Mouse (Mus musculus) heart, adult 18-20 months (tissue): ENCODE data around the gene Prkcb. TPM values are rescaled to one million over a fixed set of nuclear protein-coding genes. Genes with fewer than 3 reads are reported as not detected.
A peak's percentile ranks its signal among the peaks of the same experiment; 100 is the strongest.
"Not testable (repeated sequence)": the region's sequence is repeated elsewhere in the genome, so short reads cannot be mapped to it uniquely, and the experiment has no call there.

Source experiments
- DNase-seq, 2 experiments: peaks; one replicate each; pipeline ENCODE4 v3.0.0; 2021 to 2022; ENCODE audit warnings: mixed read lengths in 1 of 2
- long read RNA-seq, 2 experiments: library from polyadenylated mRNA; stranded (forward); transcript quantifications; one replicate each; pipeline ENCODE4 v2.0.0; 2021
- total RNA-seq, 2 experiments: library from RNA; stranded (reverse); gene quantifications; 2 replicates each; pipeline ENCODE4 v1.2.3; 2021

The Prkcb gene
- 1 to 10 TPM; 3.4 to 8.6 TPM for total RNA-seq
- long read RNA-seq, experiment 1, partial matches to known transcripts, result 0 of 3 reads
- long read RNA-seq, experiment 1, other reads (novel, unspliced or antisense), result 0 of 3 reads
- long read RNA-seq, experiment 2, transcript Prkcb-202 (17 exons, 2,911 nt), result major isoform, 5 of 7 reads
- long read RNA-seq, experiment 2, partial matches to known transcripts, result 0 of 7 reads
- long read RNA-seq, experiment 2, other reads (novel, unspliced or antisense), result 2 of 7 reads

DNA sequence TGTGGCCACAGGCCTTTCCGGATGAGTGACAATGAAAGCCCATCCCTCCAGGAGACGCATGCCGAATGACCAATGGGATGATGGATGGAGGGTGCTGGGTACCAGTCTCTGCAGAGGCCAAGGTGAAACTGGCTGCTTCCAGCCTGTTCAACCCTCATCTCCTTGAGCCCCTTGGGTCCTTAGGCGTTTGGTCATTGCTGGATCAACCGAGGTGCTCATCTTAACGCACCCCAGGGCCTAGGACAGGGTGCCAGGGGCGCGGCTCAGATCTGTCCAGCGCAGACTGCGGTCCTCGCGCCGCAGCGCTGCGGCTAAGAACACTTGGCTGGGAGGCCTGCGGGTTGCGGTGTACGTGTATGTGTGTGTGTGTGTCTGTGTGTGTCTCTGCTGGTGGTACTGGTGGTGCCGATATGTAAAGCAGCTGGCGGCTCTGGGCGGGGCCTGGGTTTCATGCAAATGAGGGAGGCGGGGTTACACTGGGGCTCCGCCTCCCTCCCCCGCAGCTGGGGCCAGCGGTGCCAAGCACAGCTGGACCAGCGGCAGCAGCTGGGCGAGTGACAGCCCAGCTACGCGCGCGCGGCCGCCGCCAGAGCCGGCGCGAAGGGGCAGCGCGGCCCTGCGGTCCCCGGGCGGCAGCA is at the start of gene Prkcb:
Prkcb (plus strand) TSS at position 147 of the 638 bp plus-strand sequence.
- DNase-seq, result peak; percentile 40 to 67

DNA sequence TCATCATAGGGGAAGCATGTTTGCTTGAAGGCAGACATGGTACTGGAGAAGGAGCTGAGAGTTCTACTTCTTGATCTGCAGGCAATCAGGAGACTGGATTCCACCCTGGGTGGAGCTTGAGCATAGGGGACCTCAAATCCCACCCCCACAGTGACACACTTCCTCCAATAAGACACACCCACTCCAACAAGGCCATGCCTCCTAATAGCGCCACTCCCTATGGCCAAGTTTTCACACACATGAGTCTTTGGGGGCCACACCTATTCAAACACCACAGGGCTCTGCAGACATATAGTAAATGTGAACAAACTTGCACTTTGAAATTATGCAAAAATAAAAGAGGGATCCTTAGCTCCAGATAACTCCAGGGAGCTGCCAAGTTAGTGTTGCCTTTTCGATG is 49.6 kb upstream of the Prkcb start:
- DNase-seq, result no peak

DNA sequence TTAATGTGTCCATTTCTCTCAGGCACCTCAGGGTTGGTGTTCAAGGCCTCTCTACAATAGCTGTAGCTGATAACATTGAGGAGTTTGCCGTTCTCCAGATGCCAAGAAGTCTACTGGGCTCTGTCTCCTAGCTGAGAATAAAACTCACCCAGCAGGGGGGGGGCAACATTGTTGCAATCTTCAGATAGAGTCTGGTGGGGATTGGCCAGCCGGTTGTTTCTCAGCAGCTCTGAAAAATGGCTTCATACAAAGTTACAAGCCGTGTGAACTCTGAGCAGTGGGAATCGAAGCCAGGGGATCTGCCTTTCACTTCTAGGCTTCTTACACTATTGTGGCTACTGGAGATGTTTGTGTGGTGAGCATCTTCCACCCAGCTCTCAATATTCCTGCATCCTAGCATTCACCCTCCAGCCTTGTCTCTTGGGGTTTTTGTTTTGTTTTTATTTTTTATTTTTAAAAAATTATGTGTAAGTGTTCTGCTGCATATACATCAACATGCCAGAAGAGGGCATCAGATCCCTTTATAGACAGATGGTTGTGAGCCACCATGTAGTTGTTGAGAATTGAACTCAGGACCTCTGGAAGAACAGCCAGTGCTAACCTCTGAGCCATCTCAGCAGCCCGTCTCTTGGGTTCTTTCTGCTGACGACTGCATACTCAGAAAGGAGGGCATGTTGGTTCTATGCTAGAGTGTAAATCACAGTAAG is 48.0 kb upstream of the Prkcb start:
- DNase-seq, result no peak

DNA sequence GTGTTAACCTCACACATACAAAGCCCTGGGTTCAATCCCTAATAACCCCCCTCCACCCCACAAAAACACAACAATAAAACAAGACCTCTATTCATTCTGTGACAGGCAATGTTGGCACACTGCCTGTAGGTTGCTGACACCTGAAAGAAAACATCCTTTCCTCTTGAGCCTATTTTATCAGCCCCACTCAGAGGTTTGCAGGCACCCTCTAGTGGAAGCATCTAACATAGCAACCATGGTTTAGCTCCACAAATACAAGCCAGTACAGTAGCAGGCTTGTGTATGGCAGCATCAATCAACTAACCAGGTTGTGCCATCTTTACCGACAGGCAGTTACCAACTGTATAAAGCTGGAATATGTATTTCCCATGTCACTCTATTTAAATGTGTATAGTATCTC is 46.3 kb upstream of the Prkcb start:
- DNase-seq, result peak; percentile 37 to 42

DNA sequence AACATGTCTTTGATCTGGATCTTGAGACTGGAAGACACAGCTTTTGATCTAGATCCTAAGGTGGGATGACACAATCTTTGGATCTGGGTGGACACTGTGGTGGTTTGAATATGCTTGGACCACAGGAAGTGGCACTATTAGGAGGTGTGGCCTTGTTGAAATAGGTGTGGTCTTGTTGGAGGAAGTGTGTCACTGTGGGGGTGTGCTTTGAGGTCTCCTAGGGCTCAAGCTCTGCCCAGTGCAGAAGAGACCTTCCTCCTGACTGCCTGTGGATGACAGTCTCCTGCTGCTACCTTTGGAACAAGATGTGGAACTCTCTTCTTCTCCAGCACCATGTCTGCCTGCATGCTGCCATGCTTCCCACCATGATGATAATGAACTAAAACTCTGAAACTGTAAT is 45.8 kb upstream of the Prkcb start:
- DNase-seq, result not testable (repeated sequence)

DNA sequence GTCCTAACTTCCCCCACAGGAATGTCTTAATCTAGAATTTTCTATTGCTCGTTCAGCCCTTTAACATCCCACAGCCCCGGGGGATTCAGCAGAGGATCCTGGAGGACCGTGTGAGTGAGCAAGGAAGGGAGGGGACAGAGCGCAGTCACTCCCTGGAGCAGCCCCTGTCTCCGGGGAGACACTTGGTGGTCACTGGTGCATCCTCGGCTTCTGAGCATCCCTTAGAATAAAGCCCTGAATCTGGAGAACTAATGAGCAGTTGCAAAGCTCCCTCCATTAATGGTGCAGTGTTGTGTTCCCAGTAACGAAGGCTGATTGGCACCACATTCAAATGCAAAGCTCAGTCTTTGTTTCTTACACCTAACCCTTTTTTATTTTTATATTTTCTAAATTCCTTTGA is 44.4 kb upstream of the Prkcb start:
- no peak for DNase-seq

DNA sequence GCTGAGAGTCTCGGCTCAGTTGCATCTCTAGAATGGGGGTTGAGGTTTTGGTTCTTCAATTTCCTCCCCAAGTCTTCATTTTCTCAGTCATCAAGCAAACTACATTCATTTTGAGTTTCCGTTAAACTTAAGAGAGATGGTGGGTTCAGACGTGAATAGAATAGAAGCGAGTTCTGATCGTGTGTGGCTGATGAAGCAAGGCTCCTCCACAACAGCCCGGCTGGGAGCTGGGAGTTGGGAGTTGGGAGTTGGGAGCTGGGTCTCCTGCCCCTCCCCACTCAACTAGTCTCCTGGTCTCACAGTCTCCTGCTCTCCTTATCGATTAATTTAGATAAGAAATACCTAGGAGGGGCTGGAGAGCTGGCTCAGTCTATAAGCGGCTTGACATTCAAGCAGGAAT is 44.0 kb upstream of the Prkcb start:
- no peak for DNase-seq

DNA sequence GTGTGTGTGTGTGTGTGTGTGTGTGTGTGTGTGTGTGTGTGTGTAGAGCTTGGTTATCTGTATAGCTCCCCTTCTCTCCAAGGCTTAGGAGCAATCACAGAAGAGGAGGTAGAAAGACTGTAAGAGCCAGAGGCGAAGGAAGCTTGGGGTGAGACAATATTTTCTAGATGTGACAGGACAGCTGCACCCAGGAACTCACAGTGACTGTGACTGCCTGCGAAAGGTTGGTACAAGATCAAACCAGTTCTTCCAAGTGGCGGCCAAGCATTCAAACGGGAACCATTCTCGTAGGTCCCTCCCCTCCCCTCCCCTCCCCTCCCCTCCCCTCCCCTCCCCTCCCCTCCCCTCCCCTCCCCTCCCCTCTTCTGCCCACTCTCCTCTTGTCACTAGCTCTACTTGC is 42.6 kb upstream of the Prkcb start:
- DNase-seq, result no peak

DNA sequence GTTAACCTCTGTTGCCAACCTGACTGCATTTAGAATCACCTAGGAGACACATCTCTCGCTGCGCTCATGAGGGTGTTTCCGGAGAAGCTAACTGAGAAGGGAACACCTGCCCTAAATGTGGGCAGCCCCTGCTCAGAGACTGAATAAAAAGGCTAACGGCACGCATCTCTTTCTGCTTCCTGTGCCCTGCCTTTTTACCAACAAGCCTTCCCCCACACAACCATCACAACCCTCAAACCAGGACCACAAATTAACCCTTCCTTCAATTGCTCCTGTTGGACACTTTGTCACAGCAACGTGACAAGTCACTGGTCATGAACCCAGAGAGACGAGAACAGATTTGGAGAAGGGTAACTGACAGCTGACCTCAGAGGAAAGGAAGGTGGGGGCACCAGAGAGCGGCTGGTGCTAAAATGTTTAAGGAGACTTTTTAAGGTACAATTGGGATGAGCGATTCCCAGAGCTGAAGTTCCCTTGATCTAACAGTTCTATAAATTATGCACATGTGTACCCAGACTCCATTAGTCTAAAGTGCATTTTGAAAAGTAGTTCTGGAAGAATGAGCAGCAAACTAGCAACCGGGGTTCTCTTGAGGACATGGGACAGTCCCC is 41.2 kb upstream of the Prkcb start:
- no peak for DNase-seq

DNA sequence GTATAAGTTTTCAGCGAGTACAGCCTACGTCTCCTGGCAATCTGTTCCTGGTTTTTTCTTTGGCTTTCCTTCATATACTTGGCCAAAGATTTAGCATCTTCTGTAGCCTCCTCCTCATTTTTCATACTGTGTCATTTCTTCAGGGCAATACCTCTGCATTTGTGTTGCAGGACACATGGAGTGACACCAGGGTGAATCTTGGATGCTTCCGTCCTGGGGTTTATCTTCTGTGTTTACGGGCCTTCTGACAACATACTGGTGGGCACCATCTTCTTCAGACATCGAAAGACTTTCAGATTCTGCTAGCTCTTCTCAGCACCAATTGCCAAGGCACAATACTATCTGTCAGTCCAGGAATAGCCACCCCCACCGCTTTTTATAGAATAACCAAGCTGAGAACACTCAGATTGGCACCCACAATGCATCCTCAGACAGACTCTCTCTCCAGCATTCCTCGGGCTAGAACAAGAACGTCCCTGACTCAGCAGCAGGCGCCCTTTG is 39.2 kb upstream of the Prkcb start:
- peak in 1 of 2 experiments; percentile 7 for DNase-seq

DNA sequence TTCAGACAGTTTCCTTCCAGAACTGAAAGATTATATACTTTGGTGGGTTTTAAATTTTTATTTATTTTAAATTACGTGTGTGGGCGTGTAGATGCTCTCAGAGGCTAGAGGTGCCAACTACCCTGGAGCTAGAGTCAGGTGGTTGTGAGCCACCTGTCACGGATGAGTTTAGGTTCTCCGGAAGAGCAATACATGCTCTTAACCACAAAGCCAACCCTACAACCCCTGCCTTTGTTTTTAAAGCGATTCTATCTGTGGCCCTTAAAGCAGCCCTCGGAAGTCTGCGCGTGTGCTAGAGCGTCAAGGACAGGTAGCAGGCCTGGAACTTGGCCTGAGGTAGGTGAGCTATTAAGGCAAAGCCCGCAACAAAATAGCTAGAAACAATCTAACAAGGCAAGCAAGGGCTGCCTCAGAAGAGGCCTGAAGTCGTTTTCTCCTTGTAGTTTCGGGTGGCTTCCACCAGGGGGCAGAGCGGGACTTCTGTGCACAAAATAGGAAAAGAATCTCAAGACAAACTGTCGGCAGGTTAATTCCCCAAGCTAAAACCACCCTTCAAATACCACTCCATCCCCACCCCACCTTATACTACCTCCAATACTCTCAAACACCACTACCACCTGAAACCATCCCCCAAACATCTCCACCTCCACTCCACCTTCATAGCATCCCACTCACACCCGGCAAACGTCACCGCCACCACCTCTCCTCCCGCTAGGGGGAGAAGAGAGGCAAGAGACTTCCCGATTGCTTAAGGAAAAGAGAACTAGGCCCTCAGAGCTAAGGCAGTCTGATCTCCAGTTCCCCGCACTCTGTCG is 37.1 kb upstream of the Prkcb start:
- peak; percentile 73 to 82 for DNase-seq

DNA sequence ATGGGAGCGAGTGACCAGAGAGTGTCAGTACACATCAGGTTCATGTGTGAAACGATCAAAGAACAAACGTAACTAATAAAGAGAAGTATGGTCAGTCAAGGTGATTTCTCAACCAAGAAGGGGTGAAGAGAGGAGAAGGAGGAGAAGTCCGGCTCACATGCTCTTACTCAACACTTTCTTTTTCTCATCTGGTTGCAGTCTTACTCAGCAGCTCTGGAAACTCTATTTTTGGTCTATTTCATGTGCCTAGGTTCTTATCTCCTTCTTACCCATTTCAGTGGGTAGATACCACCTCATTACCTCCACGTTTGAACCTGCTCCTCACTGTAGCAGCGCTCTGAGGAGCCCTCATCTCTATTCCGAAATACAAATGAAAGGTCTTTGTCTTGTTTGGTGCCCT is 31.8 kb upstream of the Prkcb start:
- DNase-seq, result no peak

DNA sequence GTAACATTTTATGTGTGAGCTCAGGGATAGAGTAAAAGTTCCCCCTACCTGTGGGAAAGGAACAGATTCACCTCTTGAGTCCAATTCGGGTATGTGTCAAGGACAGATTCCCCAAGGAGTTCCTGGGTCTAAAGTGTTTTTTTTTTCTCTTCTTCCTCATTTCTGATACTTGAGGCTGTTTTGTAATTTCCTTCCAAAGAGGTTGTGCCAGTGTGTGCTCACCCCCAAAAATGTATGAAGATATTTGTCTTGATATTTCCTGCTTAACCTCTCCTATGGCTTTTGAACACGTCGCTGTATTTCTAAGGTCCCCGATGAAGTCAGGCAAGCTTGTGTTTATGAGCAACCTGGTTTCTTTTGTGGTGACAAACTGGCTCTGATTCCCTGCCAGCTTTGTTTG is 30.0 kb upstream of the Prkcb start:
- DNase-seq, result no peak

DNA sequence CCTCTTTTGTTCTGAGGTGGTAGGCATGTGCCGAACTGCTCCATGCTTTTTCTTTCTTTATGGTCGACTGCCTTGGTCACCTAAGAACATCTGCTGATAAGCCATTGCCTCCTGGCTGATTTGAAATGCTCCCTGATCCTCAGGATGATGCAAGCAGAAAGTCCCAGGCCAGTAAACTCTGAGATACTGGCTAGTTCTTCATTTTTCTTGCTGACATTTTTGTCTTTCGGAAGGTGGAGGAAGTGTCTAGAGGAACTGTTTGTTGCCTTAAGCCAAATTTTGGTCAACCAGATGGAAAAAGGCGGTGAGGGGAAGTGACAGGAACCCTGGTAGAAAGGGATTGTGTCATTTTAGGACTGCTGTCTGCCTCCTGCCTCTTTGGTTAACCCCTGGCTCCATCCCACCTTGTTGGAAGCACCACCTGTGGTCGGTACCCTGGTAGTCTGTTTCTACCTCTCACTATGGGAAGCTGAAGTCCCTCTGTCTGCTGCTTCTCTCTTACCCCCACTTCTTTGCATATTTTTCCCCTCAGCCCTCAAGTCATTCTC is 28.4 kb upstream of the Prkcb start:
- peak; percentile 22 to 67 for DNase-seq

DNA sequence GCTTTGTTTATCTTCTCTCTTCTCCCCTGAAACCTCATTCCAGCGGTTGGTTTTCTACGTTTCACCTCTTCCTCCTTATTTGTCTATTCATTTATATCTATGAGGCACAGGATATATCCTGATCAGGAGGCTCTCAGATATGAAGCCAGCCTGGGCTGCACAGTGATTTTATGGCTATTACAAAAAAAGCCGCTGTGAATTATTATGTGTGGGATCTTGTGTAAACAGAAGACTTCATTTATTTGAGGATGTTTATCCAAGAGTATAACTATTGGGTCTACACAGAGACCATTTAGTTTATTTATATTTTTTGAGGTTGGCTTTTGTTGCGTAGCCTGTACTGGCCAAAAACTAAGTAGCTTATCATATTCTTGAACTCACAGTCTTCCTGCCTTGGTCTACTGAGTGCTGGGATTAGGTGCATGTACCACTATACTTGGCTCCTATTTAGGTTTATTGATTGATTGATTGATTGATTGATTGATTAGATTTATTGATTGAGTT is 19.5 kb upstream of the Prkcb start:
- no peak for DNase-seq

DNA sequence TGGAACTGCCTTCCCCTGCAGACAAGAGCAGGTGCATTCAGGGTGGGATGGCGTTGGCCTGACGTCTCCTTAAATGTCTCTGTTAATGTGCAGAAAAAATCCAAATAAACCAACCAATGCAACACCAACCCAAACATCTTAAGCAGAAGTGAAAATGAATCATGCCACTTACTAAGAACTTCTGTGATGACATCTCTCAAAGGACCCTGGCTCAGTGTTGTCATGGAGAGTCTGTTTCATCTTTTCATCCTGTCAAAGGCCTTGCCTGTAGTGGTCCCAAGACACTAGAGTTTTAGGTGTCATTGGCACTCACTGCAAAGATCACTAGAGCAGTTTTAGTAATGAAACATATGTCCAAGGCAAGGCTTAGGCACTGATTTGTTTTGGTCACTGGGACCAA is 16.2 kb upstream of the Prkcb start:
- no peak for DNase-seq

DNA sequence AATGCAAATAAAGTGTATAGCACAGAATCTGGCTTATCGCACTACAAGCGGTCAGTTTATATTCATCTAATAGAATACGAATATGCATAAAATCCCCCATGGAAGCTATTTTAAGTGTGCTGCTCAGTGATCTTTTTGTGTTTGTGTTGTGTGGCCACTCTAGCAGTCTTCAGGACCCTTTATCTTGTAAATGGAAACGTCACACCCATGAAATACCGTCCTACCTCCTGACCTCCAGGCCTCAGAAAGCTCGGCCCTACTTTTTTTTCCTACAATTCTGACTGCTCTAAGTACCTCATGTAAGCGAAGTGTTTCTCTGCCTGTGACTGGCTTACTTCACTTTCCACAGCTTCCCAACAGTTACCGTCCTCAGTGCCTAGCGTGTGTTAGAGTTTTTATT is 9.0 kb upstream of the Prkcb start:
- no peak for DNase-seq

DNA sequence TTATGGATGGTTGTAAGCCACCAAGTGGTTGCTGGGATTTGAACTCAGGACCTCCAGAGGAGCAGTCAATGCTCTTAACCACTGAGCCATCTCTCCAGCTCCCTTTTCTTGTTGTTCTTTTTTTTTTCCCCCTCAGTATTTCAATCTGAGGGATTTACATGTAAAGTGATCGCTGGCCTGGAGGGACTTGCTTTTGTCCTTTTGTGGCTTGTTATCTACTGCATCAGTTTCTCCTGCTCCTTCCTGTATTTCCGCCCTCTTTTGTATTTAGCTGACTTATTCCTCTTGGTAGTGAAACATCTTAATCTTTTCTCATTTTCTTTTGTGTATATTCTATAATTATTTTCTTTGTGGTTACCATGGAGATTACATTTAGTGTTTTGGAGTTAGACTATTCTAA is 8.2 kb upstream of the Prkcb start:
- no peak for DNase-seq

DNA sequence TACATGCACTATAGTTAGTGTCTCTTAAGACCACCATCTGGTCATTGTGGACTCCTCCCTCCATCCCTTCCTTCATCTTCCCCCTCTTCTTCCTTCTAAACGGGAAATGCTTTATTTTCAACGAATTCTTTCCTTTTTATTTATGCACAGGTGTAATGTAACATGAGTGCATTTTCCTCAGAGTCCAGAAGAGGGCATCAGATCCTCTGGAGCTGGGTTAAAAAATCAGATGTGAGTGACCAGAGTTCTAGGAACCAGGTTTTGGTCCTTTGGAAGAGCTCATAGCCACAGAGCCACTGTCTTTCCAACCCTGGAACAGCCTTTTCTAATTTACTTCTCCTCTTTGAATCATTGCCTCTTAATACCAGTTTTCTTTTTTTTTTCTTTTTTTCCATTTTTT is 6.0 kb upstream of the Prkcb start:
- DNase-seq, result no peak

DNA sequence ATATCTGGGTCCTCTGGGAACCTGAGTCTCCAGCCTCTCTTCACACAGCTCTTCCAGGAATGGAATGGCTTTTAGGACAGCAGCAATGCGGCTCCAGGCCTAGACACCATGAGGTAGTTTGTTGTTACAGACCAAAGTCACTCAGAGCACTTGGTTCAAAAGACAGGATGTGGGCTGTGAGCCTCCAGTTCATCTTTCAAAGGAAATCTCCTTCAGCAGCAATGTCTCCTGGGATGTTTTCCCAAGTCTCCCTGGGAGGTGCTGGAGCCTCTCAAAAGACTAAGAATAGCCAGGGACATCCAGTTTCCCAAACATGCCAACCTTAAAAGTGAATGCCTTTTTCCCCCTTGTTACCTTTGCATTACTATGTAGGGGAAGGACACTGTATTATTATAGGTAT is 1.3 kb upstream of the Prkcb start:
- no peak for DNase-seq

DNA sequence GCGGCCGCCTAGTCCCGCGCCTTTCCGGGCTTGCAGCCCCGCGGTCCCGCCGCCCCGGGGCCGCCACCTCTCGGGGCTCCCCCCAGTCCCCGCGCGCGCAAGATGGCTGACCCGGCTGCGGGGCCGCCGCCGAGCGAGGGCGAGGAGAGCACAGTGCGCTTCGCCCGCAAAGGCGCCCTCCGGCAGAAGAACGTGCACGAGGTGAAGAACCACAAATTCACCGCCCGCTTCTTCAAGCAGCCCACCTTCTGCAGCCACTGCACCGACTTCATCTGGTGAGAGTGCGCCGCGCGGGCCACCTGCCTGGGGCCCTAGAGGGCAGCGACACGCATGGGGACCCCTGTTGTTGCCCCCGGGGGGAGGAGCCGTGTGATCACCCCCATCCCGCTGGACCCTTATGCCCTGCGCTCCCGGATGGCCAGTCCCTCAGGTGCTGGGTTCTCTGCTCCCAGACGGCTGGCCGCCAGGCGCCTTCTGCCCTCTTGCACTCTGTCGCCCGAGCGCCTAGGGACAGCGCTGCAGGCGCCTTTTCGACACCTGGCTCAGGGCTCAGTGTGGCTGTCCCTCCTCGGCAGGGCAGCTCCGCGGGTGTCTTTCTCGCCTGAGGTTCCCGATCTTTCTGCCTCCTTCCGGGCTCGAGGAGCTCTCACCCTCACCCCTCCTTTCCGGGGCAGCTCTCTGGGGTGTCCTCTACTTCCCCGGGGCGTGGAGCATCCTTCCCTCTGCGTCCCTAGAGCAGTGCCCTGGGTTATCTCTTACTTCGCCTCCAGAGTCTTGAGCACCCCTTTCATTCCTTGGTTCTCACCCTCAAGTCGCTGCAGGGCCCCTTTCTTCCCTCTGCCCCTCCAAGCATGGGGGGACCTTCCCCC is 926 bp downstream of the Prkcb start:
- peak; percentile 15 to 30 for DNase-seq
